Mouse (Mus musculus): Measurements from ENCODE around the gene Tbc1d10a.

Gene Tbc1d10a

DNA sequence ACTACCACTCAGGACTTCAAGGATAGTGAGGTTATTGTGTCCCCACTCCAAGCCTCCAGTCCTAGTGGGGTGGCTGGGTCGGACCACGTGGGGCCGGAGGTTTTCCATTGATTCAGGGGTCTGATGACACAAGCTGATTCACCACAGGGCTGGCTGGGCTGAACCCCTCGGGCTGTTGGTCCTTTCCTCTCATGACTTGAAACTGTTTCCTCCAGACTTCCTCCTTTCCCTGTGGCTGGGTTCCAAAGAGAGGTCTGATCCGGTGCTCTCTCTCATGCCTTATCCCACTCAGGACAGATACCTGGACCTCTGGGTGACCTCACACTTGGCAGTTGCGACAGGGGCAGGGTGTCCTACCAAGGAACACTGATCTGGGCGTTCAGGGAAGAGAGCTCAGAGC is 53.6 kb downstream of the Tbc1d10a start:
- no peak for DNase-seq

DNA sequence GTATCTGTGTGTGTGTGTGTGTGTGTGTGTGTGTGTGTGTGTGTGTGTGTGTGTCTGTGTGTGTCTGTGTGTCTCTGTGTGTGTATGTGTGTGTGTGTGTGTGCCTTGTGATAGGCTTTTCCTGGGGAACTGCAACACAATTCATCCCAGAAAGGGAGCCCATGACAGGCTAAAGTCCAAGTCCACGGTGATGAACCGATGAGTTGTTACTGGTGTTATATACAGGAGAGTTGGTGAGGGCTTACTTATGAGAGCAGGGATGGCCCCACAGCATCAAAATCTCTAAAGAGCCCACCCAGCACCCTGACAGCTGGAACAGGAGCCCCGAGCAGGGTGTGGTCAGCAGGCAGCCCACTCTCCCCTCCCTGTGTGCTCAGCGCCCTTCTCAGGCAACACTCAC is 54.6 kb downstream of the Tbc1d10a start:
- DNase-seq = no peak

DNA sequence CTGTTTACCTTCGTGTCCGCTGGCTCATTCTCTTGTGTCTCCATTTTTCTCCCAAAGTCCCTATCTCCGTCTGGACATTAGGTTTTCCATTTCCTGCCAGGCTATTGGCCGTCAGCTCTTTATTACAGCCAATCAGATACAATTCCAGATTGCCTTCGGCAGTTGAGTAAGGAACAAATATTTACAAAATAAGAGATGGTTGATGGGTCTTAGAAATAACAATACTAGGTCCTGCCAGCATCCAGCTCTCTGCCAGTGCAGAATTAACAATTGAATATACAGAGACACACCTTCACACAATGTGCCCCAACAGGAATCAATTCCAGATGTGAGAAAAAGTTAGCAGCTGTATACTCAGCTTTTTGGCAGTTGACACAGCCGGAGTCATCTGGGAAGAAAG is 59.5 kb downstream of the Tbc1d10a start:
- no peak for DNase-seq

DNA sequence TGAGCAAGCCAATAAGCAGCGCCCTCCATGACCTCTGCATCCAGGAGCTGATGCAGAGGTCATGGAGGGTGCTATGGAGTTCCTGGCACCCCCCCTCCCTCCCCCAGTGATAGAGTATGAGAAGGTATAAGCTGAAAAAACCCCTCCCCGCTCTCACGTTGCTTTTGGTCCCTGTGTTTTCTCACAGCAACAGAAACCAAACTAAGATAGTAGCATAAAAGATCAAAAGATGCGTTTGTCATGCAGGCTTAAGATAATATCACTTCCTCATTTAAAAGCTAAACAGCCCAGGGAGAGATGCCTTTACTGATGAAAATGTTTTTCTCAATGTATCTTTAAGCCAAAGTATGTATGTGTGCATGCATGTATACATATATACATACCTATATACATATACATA is 60.0 kb downstream of the Tbc1d10a start:
- no peak for DNase-seq

DNA sequence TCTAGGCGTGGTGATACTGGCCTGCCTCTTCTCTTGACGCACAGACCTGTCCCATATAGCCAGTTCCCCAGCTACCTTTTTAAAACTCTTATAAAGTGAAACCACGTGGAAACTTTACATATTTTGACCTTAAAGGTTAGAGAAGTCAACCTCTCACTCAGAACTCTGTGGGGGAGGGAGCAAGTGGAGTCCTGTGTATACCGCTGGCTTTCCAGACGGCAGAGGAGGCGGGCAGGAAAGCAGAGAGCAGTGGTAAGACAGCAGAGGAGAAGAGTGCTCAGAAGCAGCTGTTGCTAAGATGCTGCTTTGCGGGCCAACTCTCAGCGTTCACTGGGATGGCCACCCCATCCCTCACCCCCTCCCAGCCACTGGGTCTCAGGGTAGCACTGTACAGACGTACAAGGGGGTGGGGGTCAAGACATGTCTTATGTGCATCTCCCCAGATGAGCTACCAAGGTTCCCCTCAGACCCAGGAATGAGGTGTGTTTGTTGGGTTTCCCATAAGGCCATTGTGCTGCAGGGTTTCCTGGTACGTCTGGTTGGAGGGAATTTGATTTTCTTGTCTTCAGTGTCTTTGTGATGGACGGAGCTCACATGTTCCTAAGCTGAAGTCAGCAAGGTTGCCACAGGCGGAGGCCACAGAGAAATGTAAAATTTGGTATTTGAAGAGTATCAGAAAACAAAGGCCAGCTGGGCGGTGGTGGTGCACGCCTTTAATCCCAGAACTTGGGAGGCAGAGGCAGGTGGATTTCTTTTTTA is 60.8 kb downstream of the Tbc1d10a start:
- DNase-seq = no peak

- no peak for DNase-seq
These were observed 62.6 kb downstream of the Tbc1d10a start for GRCm38 (mm10) chr11:4249151-4249550.

DNA sequence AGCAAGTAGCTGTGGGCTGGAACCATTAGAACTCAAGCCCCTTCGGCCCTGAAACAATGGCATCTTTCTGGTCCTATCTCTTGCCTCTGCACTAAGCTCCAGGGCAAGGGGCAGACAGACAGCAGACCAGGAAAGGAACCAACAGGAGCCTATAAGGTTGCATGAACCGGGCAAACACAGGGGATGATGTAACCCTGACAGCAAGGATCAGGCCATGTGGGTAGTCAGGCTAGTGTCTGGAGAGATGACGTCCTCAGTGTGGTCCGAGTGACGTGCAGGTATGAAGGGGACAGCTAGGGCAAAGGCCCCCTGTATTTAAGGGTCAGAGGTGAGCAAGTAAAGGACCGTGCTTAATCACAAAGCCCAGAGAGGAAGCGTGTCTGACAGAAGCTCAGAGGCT is 63.7 kb downstream of the Tbc1d10a start:
- DNase-seq = no peak

GRCm38 (mm10) chr11:4251376-4251775 is 64.8 kb downstream of the Tbc1d10a start:
- DNase-seq = no peak

DNA sequence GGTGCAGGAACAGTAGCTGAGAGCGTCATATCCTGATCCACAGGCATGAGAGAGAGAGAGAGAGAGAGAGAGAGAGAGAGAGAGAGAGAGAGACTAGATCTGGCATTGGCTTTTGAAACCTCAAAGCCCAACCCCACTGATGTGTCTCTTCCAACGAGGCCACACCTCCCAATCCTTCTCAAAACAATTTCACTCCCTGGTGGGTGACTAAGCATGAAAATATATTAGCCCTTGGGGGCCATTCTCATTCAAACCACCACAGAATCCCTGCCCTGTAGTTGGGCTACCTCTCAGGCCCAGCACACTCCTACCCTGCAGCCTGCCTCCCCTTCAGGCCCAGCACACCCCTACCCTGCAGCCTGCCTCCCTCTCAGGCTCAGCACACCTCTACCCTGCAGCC is 66.3 kb downstream of the Tbc1d10a start:
- no peak for DNase-seq

- no peak for DNase-seq
These were observed 70.4 kb downstream of the Tbc1d10a start, which contains the start of gene Lif for GRCm38 (mm10) chr11:4256846-4257607. TSS of gene Lif (plus strand) at chr11:4257557.

DNA sequence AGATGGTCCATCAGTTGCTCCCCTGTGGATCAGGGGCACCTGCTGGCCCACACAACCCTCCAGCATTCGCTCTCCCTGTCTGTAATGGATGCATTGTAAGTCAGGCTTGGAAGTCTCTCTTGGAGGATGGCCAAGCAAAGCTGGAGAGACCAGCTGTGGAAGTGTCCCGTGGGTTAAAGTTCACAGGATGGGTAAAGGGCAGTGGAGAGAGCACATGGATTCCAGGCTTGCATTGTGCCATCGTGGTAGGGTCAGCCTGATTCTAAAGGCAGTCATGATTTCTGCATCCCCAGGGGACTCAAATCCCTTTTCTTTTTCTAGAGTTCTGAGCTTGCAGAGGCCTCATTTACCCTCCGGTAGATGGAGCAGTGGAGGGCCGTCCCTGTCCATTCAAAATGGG is 71.2 kb downstream of the Tbc1d10a start:
- no peak for DNase-seq

GRCm38 (mm10) chr11:4258657-4259082 is 72.1 kb downstream of the Tbc1d10a start:
- DNase-seq = peak; percentile 79

DNA sequence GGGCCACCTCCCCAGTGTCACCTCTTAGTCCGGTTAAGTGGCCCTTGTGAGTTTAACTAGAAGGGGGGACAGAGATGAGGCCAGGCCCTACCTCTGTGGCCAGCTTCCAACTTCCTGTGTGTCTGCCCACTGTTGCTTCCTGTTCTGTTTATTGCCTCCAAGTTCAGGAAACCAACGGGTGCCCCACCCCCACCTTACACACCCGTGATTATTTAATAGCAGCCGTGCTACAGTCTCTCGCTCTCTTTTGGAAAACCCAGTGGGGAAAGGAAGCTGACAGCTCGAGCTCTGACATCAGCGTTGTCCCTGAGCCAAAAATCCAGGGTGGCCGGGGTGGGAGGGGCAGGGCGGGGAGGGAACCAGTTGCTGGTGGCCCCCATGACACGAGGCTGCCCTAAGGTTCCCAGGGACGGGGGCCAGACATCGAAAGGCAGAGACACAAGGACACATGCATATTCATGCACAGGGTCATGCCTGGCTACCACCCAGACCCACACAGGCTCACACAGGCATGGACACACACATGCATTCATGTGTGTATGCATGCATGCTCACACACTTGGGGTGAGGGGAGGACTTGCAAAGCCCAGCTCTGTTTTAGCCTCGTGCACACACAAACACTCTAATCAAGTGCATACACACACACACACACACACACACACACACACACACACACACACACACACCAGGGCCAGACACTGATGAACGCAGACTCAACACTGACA is 74.0 kb downstream of the Tbc1d10a start:
- no peak for DNase-seq

DNA sequence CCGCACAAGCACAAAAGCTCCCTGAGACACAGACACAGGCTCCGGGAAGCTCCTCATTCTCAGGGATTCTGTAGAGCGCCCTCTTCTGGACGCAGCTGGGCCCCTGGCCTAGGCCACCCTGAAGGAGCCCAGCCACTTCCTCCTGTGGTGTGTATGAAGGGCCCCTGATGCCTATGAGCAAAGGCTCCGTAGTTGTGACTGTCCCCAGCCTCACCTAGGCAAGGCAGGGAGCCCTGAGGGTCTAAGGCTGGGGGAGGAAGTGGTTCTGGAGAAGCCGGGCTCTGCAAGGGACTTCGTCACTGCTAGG is 74.6 kb downstream of the Tbc1d10a start:
- DNase-seq = peak; percentile 41

- no peak for DNase-seq
These were observed 75.4 kb downstream of the Tbc1d10a start for GRCm38 (mm10) chr11:4261969-4262368.

- no peak for DNase-seq
These were observed 76.3 kb downstream of the Tbc1d10a start for GRCm38 (mm10) chr11:4262847-4263246.

GRCm38 (mm10) chr11:4263296-4263695 is 76.7 kb downstream of the Tbc1d10a start:
- no peak for DNase-seq

GRCm38 (mm10) chr11:4264066-4264465 is 77.5 kb downstream of the Tbc1d10a start:
- no peak for DNase-seq
